Mouse (Mus musculus) urinary bladder, postnatal 36 days (tissue): ENCODE data around the gene Inpp5b.
A peak's percentile ranks its signal among the peaks of the same experiment; 100 is the strongest.
"Not testable (repeated sequence)": the region's sequence is repeated elsewhere in the genome, so short reads cannot be mapped to it uniquely, and the experiment has no call there.

Experiments used
- DNase-seq, 2 experiments: peaks; one replicate each; pipeline ENCODE4 v3.0.0; 2022; ENCODE audit warnings: low spot score in 2 of 2, mixed read lengths in 1 of 2

Gene Inpp5b

DNA sequence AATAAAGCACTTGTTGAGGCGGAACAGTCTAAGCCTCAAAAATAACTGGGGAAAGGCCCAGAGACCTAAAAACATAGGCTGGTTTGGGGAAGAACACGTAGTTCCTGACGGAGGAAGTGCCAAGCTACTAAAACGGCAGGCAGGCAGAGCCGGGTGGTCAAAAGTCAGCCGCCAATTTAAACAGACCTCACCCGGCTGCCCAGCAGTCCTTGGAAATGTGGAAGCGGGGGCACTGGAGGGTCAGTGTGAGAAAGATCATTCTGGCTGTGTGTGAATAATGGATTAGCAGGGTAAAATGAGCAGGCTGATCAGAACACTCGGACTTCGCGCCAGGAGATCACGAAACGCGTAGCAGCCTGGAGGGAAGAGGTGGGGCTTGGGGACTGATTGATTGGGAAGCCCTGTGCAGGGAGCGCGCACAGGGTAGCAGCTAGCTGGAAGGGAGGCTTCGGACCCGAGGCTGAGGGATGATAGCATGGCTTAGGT, 31.6 kb upstream of the Inpp5b start:
- DNase-seq: no peak

- no peak for DNase-seq
Measured at GRCm38 (mm10) chr4:124710776-124711291, 30.8 kb upstream of the Inpp5b start.

DNA sequence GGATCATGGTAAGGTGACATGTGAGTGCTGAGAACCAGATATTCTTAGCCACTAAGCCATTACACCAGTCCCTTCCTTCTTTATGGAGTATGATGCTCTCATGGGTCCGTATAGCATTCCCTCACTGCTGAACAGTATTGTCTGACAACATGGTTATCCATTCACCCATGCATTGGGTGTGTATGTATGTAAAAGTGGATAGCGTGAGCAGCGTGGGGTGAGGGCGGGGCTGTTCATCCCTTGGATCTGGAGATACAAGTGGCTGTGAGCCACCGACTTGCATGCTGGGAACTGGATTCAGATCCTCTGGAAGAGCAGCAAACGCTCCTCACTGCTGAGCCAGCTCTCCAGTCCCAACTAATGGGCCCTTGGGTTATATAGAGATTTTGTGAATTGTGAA, 29.0 kb upstream of the Inpp5b start:
- DNase-seq: no peak

DNA sequence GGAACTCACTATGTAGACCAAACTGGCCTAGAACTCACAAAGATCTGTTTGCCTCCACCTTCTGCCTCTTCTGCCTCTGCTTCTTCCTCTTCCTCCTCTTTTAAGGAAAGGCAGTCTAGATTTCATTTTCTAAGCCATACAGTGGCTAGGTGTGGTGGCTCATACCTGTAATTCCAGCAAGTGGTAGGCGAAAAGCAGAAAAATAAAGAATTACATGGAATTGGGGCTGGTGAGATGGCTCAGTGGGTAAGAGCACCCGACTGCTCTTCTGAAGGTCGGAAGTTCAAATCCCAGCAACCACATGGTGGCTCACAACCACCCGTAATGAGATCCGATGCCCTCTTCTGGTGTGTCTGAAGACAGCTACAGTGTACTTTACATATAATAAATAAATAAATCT, 27.8 kb upstream of the Inpp5b start:
- not testable (repeated sequence) for DNase-seq

GRCm38 (mm10) chr4:124714545-124715481, 26.8 kb upstream of the Inpp5b start, which contains the start of gene Sf3a3:
TSS of gene Sf3a3 (plus strand) at chr4:124714776.
- peak; percentile 91 to 95 for DNase-seq

GRCm38 (mm10) chr4:124719101-124719500, 22.5 kb upstream of the Inpp5b start:
- DNase-seq: no peak

- no peak for DNase-seq
Measured at GRCm38 (mm10) chr4:124726121-124726520, 15.5 kb upstream of the Inpp5b start.

DNA sequence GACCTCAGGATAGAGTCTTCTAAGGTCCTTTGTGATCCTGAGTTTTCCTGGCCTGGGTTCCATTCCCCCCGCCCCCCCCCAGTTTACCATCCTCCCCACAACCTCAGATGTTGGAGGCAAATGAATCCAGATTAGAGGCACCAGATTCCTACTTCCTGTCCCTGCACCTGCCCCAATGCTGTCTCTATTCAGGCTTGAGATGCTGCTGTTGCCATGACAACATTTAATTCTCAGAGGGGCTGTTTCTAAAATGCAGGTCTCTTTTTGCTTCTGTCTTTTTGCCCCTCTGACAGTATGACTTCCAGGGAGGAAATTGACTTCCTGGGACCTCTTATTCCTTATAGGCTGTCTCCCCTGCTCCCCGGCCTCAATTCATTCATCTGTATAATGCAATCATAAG, 4.7 kb upstream of the Inpp5b start:
- DNase-seq: no peak

DNA sequence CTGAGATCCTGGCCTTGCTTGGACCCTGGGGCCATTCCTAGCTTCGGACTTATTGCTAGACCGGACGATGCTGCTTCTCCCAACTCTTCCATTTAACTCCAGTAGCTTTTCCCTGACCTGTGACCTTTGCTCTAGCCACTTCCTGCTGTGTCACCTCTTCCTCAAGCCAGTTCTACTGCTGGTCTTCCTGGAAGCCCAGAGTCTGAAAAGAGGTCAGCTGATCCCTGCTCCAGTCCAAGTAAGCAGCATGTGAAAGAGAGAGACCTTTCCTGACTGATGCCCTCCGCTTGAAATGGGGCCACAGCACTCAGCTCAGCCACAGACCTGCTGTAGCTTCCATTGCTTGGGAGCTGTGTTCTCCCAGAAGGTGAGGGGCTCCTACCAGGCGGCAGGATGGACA, 4.2 kb upstream of the Inpp5b start:
- DNase-seq: no peak

- no peak for DNase-seq
Measured at GRCm38 (mm10) chr4:124738013-124738412, 3.6 kb upstream of the Inpp5b start.

GRCm38 (mm10) chr4:124738783-124739182, 2.9 kb upstream of the Inpp5b start:
- no peak for DNase-seq

GRCm38 (mm10) chr4:124742839-124743238, 1.2 kb downstream of the Inpp5b start:
- no peak for DNase-seq

DNA sequence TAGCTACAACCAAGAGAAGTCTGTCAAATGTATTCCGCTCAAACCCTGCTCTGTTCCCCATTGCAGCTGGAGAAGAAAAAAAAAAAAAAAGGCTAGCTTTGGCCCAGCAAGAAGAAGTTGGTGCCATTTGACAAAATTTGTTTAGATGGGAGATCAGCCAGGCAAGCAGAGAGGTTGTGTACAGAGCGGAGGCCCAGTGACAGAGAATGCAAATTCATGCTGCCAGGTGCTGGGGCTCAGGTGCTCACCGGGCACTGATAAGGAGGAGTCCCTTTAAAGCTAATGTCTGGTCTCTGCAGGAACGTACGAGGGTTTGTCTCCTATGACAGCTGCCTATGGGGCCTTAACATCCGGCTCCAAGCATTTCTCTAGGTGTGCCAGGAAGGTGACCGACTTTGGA, 4.9 kb downstream of the Inpp5b start:
- DNase-seq: no peak

DNA sequence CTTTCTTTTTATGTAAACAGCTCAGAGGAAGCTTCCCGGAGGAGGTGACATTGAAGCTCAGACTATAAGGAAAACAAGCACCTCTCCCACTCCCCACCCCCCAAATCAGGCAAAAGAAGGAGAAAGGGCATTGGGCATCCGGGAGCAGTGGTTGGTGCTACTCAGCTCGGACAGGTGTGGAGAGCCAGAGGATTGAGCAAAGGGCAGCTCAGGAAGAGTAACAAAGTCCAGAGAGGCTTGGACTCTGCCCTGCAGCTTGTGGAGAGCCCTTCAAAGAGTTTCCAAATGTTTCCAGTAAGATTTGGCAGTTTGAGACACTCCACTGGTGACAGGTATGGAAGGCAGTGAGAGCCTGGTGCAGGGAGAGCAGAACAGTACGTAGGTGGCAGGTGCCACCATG, 6.2 kb downstream of the Inpp5b start:
- DNase-seq: no peak

DNA sequence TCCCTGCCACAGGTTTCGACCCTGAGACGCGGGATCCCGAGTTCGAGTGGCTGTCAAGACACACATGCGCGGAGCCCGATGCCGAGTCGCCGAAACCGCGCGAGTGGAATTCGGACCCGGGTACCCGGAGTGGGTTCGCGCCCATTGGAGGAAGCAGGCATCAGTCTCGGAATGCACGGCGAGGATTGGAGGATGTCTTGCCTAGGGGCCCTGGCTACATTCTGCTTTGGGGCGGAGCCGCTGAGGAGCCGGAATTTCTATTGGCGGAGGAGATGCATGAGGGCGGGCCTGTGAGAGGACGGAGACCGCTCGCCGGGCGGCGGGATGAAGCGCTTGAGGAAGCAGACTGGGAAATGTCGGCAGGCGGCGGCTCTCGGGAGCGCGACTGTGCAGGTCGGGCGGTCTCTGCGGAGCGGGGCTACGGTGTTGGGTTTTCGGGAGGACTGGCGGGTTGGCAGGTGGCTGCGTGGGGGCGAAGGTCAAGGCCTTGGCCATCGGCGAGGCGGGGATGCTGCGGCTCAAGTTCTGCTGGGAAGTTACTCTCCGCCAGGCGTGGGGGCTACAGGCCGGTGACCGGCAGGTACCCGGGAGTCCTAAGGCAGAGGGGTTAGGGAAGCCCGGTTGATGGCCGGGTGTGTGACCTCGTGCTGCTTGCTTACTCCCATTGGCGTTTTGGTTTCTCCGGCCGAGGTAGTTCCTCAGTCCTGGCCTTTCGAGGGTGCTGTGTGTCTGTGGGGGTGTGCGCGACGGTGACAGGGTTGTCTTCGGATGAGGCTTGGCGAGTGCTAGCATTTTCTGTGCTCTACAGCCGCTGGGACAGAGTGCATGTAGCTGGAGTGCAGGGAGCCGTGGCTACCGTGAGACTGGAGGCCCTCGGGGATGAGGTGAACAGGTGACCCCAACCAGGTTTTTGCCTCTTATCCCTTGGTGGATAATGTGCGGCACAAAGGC, 9.9 kb downstream of the Inpp5b start:
- DNase-seq: peak; percentile 98 to 99

- no peak for DNase-seq
Measured at GRCm38 (mm10) chr4:124752281-124753199, 10.9 kb downstream of the Inpp5b start.

DNA sequence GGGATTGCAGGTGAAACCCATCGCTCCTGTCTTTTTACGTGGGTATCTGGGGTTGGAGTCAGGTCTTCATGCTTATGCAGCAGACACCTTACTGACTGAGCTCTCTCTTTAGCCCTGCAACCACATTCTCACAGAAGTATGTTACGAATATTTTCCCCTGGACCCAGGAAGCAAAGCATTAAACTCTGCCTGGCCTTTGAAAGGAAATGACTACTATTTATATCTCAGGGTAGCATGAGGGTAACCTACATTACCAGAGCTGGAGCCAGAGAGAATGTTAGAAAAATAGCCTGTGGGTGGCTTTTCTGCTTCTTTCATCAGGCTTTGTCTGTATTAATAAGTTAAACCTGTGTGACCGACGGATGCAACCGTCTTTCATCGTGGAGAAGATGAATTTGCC, 13.9 kb downstream of the Inpp5b start:
- DNase-seq: no peak

- DNase-seq: no peak
Measured at GRCm38 (mm10) chr4:124759305-124759811, 17.7 kb downstream of the Inpp5b start.

- no peak for DNase-seq
Measured at GRCm38 (mm10) chr4:124761201-124761600, 19.6 kb downstream of the Inpp5b start.

DNA sequence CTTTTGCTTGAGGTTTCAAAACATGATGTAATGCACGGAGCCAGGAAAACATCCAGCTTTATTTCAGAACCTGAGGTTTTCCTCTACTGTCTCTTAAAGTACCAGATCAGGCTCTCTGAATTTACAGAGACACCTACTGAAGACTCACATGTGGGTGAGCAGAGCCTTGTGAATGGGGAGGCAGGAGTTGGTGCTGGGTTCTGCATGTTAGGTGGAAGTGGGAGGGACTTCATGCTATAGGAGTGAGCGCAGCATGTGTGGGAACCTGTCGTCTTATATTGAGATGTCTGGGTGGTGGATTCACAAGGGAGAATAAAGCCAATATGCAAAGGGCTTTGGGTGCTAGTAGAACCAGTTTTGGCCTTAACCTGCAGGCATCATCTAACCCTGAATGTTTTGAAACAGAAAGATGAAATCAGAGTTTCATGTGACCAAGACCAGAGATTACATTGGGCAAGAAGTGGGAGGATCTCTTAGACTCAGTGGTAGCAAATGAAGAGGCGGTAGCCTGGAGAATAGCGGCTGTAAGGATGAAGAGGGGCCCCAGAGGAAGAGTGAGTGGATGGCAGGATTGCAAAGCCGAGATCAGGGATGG, 21.3 kb downstream of the Inpp5b start:
- DNase-seq: no peak
